Mouse (Mus musculus): Measurements from ENCODE around the gene Lfng. TPM values are rescaled to one million over a fixed set of nuclear protein-coding genes. Genes with fewer than 3 reads are reported as not detected.

The Lfng gene
- polyA plus RNA-seq, 1 experiment from 2014 or later = 3.3 TPM

- Histone ChIP-seq H3K36me3 (ENCODE audit: control insufficient read depth, insufficient read depth, low read length) (no peaks in the 10 kb centered on the region), H3K4me2 (no peak overlapping the region), H3K4me3 (ENCODE audit: low read depth, low read length) (no peak overlapping the region), H3K4me1 (ENCODE audit: control insufficient read depth, insufficient read depth, low read length) (no peaks in the 10 kb centered on the region; the same call in none of the 2 replicates), H3K9me3 (replicated peaks; ENCODE audit: control insufficient read depth, low read length) (no peaks in the 10 kb centered on the region), H3K27ac (ENCODE audit: low read depth, low read length) (no peak overlapping the region), H3K9ac (ENCODE audit: low read depth, low read length) (no peak overlapping the region), H3K27me3 (ENCODE audit: control insufficient read depth, insufficient read depth, low read length) (peaks cover 5% of the 10 kb centered on the region; the same call in 1 of the 2 replicates)
- 73% methylated on average over 4 of the region's 4 CpGs for WGBS (ENCODE audit: insufficient replicate concordance)
- ATAC-seq (replicated peaks; ENCODE audit: insufficient number of reproducible peaks, low FRiP score, low TSS enrichment) = no peak
Observed at GRCm38 (mm10) chr5:140597787-140598186, 9.3 kb upstream of the Lfng start.

- no peak overlapping the region for H3K4me2 ChIP-seq
- H3K9ac ChIP-seq (ENCODE audit: low read depth, low read length) = no peak overlapping the region
- H3K4me3 ChIP-seq (ENCODE audit: low read depth, low read length) = no peak overlapping the region
- peaks cover 14% of the 10 kb centered on the region for H3K27me3 ChIP-seq (ENCODE audit: control insufficient read depth, insufficient read depth, low read length)
- H3K9me3 ChIP-seq (replicated peaks; ENCODE audit: control insufficient read depth, low read length) = no peaks in the 10 kb centered on the region
- no peaks in the 10 kb centered on the region; the same call in none of the 2 replicates for H3K4me1 ChIP-seq (ENCODE audit: control insufficient read depth, insufficient read depth, low read length)
- 60% methylated on average over 5 of the region's 5 CpGs for WGBS (ENCODE audit: insufficient replicate concordance)
- H3K36me3 ChIP-seq (ENCODE audit: control insufficient read depth, insufficient read depth, low read length) = no peaks in the 10 kb centered on the region
- no peak overlapping the region for H3K27ac ChIP-seq (ENCODE audit: low read depth, low read length)
- no peak for ATAC-seq (replicated peaks; ENCODE audit: insufficient number of reproducible peaks, low FRiP score, low TSS enrichment)
Observed at GRCm38 (mm10) chr5:140599939-140600338, 7.2 kb upstream of the Lfng start.

DNA sequence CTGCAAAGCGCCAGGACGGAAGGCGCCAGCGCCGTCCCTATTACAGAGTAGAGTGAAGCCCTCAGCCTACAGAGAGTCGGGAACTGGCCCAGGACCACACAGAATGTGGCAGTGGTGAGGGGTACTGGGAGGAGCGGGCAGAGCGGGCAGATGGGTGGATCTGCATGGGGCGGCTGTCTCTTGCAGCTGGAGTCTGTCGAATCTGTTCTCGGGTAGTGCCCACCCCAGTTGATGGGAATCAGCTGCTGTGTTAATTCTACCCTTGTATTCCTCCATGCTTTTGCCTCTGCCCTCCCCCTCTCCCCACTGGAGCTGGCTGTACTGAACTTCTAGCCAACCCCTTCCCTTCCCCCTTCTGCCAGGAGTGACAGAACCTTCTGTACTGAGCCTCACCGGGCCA, 5.4 kb upstream of the Lfng start:
- no peak for ATAC-seq (replicated peaks; ENCODE audit: insufficient number of reproducible peaks, low FRiP score, low TSS enrichment)
- WGBS (ENCODE audit: insufficient replicate concordance) = 67% methylated on average over 12 of the region's 12 CpGs
- Histone ChIP-seq H3K9me3 (replicated peaks; ENCODE audit: control insufficient read depth, low read length) (no peaks in the 10 kb centered on the region), H3K4me3 (ENCODE audit: low read depth, low read length) (no peak overlapping the region), H3K27me3 (ENCODE audit: control insufficient read depth, insufficient read depth, low read length) (peaks cover 27% of the 10 kb centered on the region), H3K4me2 (no peak overlapping the region), H3K9ac (ENCODE audit: low read depth, low read length) (no peak overlapping the region), H3K27ac (ENCODE audit: low read depth, low read length) (no peak overlapping the region), H3K4me1 (ENCODE audit: control insufficient read depth, insufficient read depth, low read length) (peaks cover 5% of the 10 kb centered on the region), H3K36me3 (ENCODE audit: control insufficient read depth, insufficient read depth, low read length) (no peaks in the 10 kb centered on the region)

GRCm38 (mm10) chr5:140602540-140602939, 4.6 kb upstream of the Lfng start:
- Histone ChIP-seq H3K27me3 (ENCODE audit: control insufficient read depth, insufficient read depth, low read length) (peaks cover 35% of the 10 kb centered on the region), H3K9me3 (replicated peaks; ENCODE audit: control insufficient read depth, low read length) (no peaks in the 10 kb centered on the region), H3K9ac (ENCODE audit: low read depth, low read length) (no peak overlapping the region), H3K4me1 (ENCODE audit: control insufficient read depth, insufficient read depth, low read length) (peaks cover 12% of the 10 kb centered on the region), H3K36me3 (ENCODE audit: control insufficient read depth, insufficient read depth, low read length) (no peaks in the 10 kb centered on the region), H3K4me2 (no peak overlapping the region), H3K4me3 (ENCODE audit: low read depth, low read length) (no peak overlapping the region), H3K27ac (ENCODE audit: low read depth, low read length) (no peak overlapping the region)
- 68% methylated on average over 2 of the region's 2 CpGs for WGBS (ENCODE audit: insufficient replicate concordance)
- no peak for ATAC-seq (replicated peaks; ENCODE audit: insufficient number of reproducible peaks, low FRiP score, low TSS enrichment)

DNA sequence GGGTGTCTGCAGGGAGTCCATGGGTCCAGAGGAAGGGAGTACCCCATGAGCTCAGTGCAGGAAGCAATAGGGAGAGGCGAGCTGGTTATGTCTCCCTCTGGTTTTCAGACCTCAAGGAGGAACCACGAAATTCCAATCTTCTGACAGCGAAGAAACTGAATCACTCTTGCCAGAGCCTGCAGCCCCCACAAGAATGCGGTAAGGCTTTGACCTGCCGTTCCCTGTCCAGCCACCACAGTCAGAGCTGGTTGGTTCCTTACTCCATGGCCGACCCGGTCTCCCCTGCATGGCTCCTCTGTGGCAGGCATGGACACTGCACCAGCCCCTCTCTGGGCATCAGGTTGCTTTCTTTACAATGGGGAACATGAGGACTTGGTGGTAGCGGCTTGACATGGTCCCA, 2.7 kb upstream of the Lfng start:
- Histone ChIP-seq H3K4me2 (no peak overlapping the region), H3K9me3 (replicated peaks; ENCODE audit: control insufficient read depth, low read length) (no peaks in the 10 kb centered on the region), H3K4me1 (ENCODE audit: control insufficient read depth, insufficient read depth, low read length) (peaks cover 24% of the 10 kb centered on the region), H3K4me3 (ENCODE audit: low read depth, low read length) (no peak overlapping the region), H3K36me3 (ENCODE audit: control insufficient read depth, insufficient read depth, low read length) (no peaks in the 10 kb centered on the region), H3K27me3 (ENCODE audit: control insufficient read depth, insufficient read depth, low read length) (peaks cover 53% of the 10 kb centered on the region), H3K9ac (ENCODE audit: low read depth, low read length) (no peak overlapping the region), H3K27ac (ENCODE audit: low read depth, low read length) (no peak overlapping the region)
- 64% methylated on average over 8 of the region's 8 CpGs for WGBS (ENCODE audit: insufficient replicate concordance)
- no peak for ATAC-seq (replicated peaks; ENCODE audit: insufficient number of reproducible peaks, low FRiP score, low TSS enrichment)

DNA sequence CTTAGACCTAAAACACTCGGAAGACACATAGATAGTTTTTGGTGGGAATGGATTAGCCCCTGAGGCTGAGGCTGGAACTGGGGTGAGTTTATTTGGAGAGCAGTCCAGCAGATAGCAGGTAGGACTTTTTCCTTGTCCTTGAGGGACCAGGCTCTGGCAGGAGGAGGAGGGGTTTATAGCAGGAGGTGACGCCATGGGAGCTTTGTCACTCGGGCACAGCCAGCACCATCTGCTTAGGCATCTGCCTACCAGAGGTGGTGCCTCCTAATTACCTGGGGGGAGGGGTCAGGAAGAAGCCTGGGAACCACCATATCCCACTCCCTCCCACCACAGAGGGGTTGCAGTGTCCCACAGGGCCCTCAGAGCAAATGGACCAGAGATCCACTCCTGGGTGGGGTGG, 1.9 kb upstream of the Lfng start:
- Histone ChIP-seq H3K9ac (ENCODE audit: low read depth, low read length) (no peak overlapping the region), H3K9me3 (replicated peaks; ENCODE audit: control insufficient read depth, low read length) (no peaks in the 10 kb centered on the region), H3K4me2 (no peak overlapping the region), H3K36me3 (ENCODE audit: control insufficient read depth, insufficient read depth, low read length) (no peaks in the 10 kb centered on the region), H3K4me1 (ENCODE audit: control insufficient read depth, insufficient read depth, low read length) (peaks cover 28% of the 10 kb centered on the region), H3K27ac (ENCODE audit: low read depth, low read length) (no peak overlapping the region), H3K4me3 (ENCODE audit: low read depth, low read length) (no peak overlapping the region), H3K27me3 (ENCODE audit: control insufficient read depth, insufficient read depth, low read length) (peaks cover 62% of the 10 kb centered on the region)
- WGBS (ENCODE audit: insufficient replicate concordance) = 8% methylated on average over 3 of the region's 3 CpGs
- ATAC-seq (replicated peaks; ENCODE audit: insufficient number of reproducible peaks, low FRiP score, low TSS enrichment) = no peak

- Histone ChIP-seq H3K4me1 (ENCODE audit: control insufficient read depth, insufficient read depth, low read length) (peaks cover 40% of the 10 kb centered on the region), H3K4me3 (ENCODE audit: low read depth, low read length) (peak overlapping the region; percentile 50), H3K27ac (ENCODE audit: low read depth, low read length) (no peak overlapping the region), H3K9ac (ENCODE audit: low read depth, low read length) (0 out of 2 replicates have a peak overlapping the region, but pooled peaks have one; percentile 34), H3K36me3 (ENCODE audit: control insufficient read depth, insufficient read depth, low read length) (no peaks in the 10 kb centered on the region), H3K9me3 (replicated peaks; ENCODE audit: control insufficient read depth, low read length) (no peaks in the 10 kb centered on the region), H3K27me3 (ENCODE audit: control insufficient read depth, insufficient read depth, low read length) (peaks cover 73% of the 10 kb centered on the region), H3K4me2 (peak overlapping the region; percentile 84)
- under 1% methylated on average over 23 of the region's 23 CpGs for WGBS (ENCODE audit: insufficient replicate concordance)
- no peak for ATAC-seq (replicated peaks; ENCODE audit: insufficient number of reproducible peaks, low FRiP score, low TSS enrichment)
Observed at GRCm38 (mm10) chr5:140606386-140606785, 734 bp upstream of the Lfng start.

- H3K9me3 ChIP-seq (replicated peaks; ENCODE audit: control insufficient read depth, low read length) = no peaks in the 10 kb centered on the region
- peaks cover 88% of the 10 kb centered on the region for H3K27me3 ChIP-seq (ENCODE audit: control insufficient read depth, insufficient read depth, low read length)
- peak overlapping the region; percentile 64 for H3K9ac ChIP-seq (ENCODE audit: low read depth, low read length)
- H3K4me3 ChIP-seq (ENCODE audit: low read depth, low read length) = peak overlapping the region; percentile 50
- 3% methylated on average over 17 of the region's 17 CpGs for WGBS (ENCODE audit: insufficient replicate concordance)
- ATAC-seq (replicated peaks; ENCODE audit: insufficient number of reproducible peaks, low FRiP score, low TSS enrichment) = no peak
- H3K4me1 ChIP-seq (ENCODE audit: control insufficient read depth, insufficient read depth, low read length) = peaks cover 46% of the 10 kb centered on the region
- no peak overlapping the region; the same call in 1 of the 2 replicates for H3K27ac ChIP-seq (ENCODE audit: low read depth, low read length)
- H3K4me2 ChIP-seq = peak overlapping the region; percentile 84
- H3K36me3 ChIP-seq (ENCODE audit: control insufficient read depth, insufficient read depth, low read length) = no peaks in the 10 kb centered on the region
Observed at GRCm38 (mm10) chr5:140607836-140608633, 915 bp downstream of the Lfng start.

- Histone ChIP-seq H3K9ac (ENCODE audit: low read depth, low read length) (peak overlapping the region; percentile 56; the same call in 1 of the 2 replicates), H3K4me3 (ENCODE audit: low read depth, low read length) (peak overlapping the region; percentile 50), H3K9me3 (replicated peaks; ENCODE audit: control insufficient read depth, low read length) (no peaks in the 10 kb centered on the region), H3K36me3 (ENCODE audit: control insufficient read depth, insufficient read depth, low read length) (no peaks in the 10 kb centered on the region), H3K27me3 (ENCODE audit: control insufficient read depth, insufficient read depth, low read length) (peaks cover 88% of the 10 kb centered on the region), H3K4me2 (peak overlapping the region; percentile 84), H3K4me1 (ENCODE audit: control insufficient read depth, insufficient read depth, low read length) (peaks cover 46% of the 10 kb centered on the region), H3K27ac (ENCODE audit: low read depth, low read length) (no peak overlapping the region)
- no peak for ATAC-seq (replicated peaks; ENCODE audit: insufficient number of reproducible peaks, low FRiP score, low TSS enrichment)
- 1% methylated on average over 15 of the region's 16 CpGs for WGBS (ENCODE audit: insufficient replicate concordance)
Observed at GRCm38 (mm10) chr5:140608634-140609015, 1.5 kb downstream of the Lfng start.
